Mouse (Mus musculus) bone marrow, adult 2 months (tissue): Measurements from ENCODE around the gene Zdhhc6. TPM values are rescaled to one million over a fixed set of nuclear protein-coding genes. Genes with fewer than 3 reads are reported as not detected.

ENCODE experiments used
- H3K27ac ChIP-seq: fragments of 200-500 bp; 2 replicates; pipeline ENCODE4 v1.5.1; 2012; ENCODE audit warnings: low read depth, mild to moderate bottlenecking, control low read depth, inconsistent platforms, low read length; ENCODE audit not compliant: control insufficient read depth, poor library complexity, insufficient read depth
- H3K4me1 ChIP-seq: fragments of 200-500 bp; 2 replicates; pipeline ENCODE4 v1.6.1; 2011; ENCODE audit warnings: low read length; ENCODE audit not compliant: control insufficient read depth, insufficient read depth
- H3K4me3 ChIP-seq: fragments of 200-500 bp; replicated peaks from 2 replicates; pipeline ENCODE3; 2011; ENCODE audit warnings: mild to moderate bottlenecking, low read depth, low read length, control low read depth; ENCODE audit not compliant: control insufficient read depth
- CTCF ChIP-seq: fragments of 200-500 bp; IDR thresholded peaks from 2 replicates; pipeline ENCODE4 v1.5.1; 2011; ENCODE audit warnings: low read length, control low read depth; ENCODE audit not compliant: control insufficient read depth, insufficient read depth
- POLR2A ChIP-seq: fragments of 200-500 bp; IDR thresholded peaks from 2 replicates; pipeline ENCODE4 v1.6.1; 2011; ENCODE audit warnings: low read depth, mild to moderate bottlenecking, control low read depth, low read length, borderline replicate concordance; ENCODE audit not compliant: control insufficient read depth
- WGBS: fragments of 180-500 bp; shearing (Covaris S2); methylation state at CpG from one replicate; pipeline ENCODE4 v1.1.7; 2018; 5-methylcytosine and 5-hydroxymethylcytosine counted together
- polyA plus RNA-seq: library from polyadenylated mRNA; stranded (reverse); fragments of >200 nt; gene quantifications from 2 replicates; pipeline ENCODE4 v1.2.4, GENCODE M21; 2011; ENCODE audit warnings: low replicate concordance; ENCODE audit not compliant: missing spikeins, insufficient read depth, insufficient read length

Zdhhc6 gene
- polyA plus RNA-seq, 1 experiment: 19.6 TPM

DNA sequence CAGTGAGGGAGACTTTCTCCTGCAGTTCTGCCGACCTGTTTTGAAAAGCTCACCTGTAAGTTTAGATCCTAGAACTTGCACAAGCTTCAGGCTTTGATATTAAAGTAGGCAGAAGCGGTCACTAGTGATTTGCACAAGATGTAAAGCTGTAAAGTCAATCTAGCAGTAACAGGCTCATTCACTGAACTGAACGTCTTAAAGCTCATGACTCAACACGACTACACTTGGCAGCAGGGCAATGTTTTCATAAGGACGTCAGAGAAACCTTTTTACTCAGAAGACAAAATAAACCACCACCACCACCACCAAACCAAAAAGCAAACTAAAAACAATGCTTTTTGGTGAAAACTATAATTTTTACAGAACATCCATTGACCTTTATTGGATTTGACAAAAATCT, 17.9 kb downstream of the Zdhhc6 start:
- no peak overlapping the region for H3K4me3 ChIP-seq
- H3K27ac ChIP-seq: no peak overlapping the region
- no peak for TF ChIP-seq CTCF
- no peak for TF ChIP-seq POLR2A
- whole genome bisulfite sequencing: 77% methylated on average over 5 of the region's 5 CpGs
- no peaks in the 10 kb centered on the region; the same call in 1 of the 2 replicates for H3K4me1 ChIP-seq

DNA sequence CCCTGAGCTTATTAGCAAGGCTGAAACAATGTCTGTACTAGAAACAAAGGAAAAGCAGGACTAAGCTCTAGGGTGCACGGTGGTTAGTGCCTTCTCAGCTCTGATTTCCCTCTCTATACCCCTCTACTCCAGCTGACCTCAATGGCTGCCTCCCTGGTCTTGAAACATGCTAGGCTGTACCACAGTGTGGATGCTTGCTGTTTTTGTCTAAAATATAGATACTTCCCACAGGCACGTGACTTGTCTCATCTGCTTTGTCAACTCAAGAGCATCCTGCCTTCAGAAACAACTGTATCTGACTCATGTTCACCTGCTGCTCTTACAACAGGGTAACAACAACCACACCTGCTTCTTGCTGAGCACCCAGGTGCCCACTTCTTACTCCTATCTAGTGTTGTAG, 18.3 kb downstream of the Zdhhc6 start:
- H3K27ac ChIP-seq: no peak overlapping the region
- WGBS: 90% methylated on average over 2 of the region's 2 CpGs

DNA sequence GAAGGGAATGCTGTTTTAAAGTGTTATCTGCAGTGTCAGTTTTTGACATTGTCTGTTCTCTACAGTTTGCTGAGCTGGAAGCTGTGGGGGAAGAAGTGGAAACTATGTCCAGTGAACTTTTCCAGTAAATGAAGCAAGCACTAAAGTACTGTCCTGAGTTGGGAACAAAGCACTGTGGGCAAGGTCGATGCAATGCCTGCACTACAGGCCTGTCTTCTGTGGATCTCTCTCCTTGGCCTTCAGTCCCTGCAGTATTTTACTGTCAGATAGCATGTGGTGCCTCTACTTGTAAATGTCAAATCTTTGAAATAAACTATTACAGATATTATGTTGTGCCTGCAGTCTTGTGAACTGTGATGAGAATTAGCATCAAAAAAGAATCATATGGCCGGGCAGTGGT, 19.5 kb downstream of the Zdhhc6 start:
- no peaks in the 10 kb centered on the region; the same call in 1 of the 2 replicates for H3K4me1 ChIP-seq
- H3K4me3 ChIP-seq: no peak overlapping the region
- WGBS: 83% methylated on average over 2 of the region's 2 CpGs
- TF ChIP-seq CTCF: no peak
- TF ChIP-seq POLR2A: no peak
- no peak overlapping the region for H3K27ac ChIP-seq

More for the DNA sequence above, 18.3 kb downstream of the Zdhhc6 start:
- TF ChIP-seq CTCF (no peak), POLR2A (no peak)
- H3K4me1 ChIP-seq: no peaks in the 10 kb centered on the region; the same call in 1 of the 2 replicates
- no peak overlapping the region for H3K4me3 ChIP-seq

DNA sequence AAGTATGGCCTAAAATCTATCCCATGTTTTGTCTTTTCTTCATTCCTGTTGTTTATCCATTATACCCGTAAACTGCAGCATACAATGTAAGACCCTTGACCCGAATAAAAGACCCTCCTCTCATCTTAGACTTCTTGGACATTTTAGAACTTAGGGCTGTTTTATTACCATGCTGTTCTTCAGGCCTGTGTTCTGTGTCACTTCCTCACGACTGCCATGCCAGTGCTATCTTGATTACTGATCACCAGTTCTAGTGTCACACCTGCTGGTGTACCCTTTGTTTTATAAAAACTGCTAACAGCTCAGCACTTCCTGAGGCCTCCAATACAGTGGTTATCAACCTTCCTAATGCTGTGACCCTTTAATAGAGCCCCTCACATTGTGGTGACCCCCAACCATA, 20.3 kb downstream of the Zdhhc6 start:
- WGBS: 67% methylated on average over 3 of the region's 3 CpGs
- Histone ChIP-seq H3K4me1 (no peaks in the 10 kb centered on the region; the same call in 1 of the 2 replicates), H3K27ac (no peak overlapping the region), H3K4me3 (no peak overlapping the region)
- TF ChIP-seq CTCF (no peak), POLR2A (no peak)

DNA sequence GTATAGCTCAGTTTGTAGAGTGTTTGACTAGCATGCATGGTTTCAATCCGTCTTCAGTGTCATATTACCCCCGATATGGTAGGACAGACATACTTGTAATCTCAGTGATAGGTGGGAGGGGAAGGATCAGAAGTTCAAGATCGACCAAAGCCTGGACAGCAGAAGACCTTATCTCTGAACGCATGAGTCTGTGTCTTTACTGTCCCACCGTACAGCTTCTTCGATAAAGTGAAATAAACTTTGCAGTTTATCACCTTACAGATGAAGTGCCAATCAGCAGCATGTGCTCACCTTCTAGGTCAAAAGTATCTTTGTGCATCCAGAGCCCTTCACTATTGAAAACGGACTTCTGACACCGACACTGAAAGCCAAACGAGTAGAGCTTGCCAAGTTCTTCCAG, 20.8 kb downstream of the Zdhhc6 start:
- no peak overlapping the region for H3K4me3 ChIP-seq
- WGBS: 61% methylated on average over 9 of the region's 9 CpGs
- no peaks in the 10 kb centered on the region; the same call in 1 of the 2 replicates for H3K4me1 ChIP-seq
- no peak for TF ChIP-seq CTCF
- TF ChIP-seq POLR2A: no peak
- no peak overlapping the region for H3K27ac ChIP-seq

DNA sequence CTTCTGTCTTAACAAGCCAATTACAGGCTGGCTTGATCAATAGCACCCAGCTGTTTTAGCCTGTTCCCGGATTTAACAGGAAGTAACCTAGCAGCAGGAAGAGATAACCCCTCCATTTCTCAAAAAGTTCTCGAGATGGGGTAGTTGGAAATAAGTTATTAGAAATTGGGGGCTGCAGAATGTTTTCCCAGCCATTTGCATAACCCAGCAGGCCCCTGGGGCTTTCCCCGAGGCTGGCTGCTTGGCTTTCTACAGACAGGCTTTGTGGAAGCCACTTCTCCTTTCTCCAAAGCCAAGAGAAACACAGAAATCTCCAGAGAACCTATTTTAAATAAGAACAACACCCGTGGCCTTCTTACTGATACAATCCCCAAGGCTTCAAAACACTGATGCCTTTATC, 22.7 kb downstream of the Zdhhc6 start:
- TF ChIP-seq POLR2A: no peak
- no peak for TF ChIP-seq CTCF
- WGBS: 25% methylated on average over 4 of the region's 4 CpGs
- Histone ChIP-seq H3K4me3 (no peak overlapping the region), H3K4me1 (no peaks in the 10 kb centered on the region; the same call in 1 of the 2 replicates), H3K27ac (no peak overlapping the region)

DNA sequence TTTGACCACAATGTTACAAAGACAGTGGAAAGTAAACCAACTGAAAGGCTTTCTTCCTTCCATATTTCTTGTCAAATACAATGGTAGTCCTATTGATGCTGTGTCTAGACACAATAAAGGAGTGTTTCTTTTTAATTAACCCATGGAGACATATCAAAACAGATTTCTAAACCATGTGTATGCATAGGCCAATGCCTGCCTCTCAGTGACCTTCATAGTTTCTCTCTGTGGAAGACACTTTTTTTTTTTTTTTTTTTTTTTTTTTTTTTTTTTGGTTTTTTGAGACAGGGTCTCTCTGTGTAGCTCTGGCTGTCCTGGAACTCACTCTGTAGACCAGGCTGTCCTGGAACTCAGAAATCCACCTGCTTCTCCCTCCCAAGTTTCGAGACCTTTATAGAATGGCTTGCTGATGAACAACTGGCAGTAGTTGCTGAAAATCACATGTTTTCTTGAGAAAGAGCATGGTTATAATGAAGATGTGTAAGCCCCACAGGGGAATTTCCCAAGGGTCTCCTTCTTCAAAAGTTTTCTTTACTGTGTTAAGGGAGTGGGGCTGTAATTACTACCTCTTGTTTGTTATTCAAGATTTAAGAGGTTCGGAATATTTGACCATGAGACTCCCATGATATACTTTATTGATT, 23.5 kb downstream of the Zdhhc6 start:
- no peaks in the 10 kb centered on the region; the same call in 1 of the 2 replicates for H3K4me1 ChIP-seq
- no peak for TF ChIP-seq POLR2A
- TF ChIP-seq CTCF: no peak
- no peak overlapping the region for H3K27ac ChIP-seq
- WGBS: 79% methylated on average over 2 of the region's 2 CpGs
- no peak overlapping the region for H3K4me3 ChIP-seq

DNA sequence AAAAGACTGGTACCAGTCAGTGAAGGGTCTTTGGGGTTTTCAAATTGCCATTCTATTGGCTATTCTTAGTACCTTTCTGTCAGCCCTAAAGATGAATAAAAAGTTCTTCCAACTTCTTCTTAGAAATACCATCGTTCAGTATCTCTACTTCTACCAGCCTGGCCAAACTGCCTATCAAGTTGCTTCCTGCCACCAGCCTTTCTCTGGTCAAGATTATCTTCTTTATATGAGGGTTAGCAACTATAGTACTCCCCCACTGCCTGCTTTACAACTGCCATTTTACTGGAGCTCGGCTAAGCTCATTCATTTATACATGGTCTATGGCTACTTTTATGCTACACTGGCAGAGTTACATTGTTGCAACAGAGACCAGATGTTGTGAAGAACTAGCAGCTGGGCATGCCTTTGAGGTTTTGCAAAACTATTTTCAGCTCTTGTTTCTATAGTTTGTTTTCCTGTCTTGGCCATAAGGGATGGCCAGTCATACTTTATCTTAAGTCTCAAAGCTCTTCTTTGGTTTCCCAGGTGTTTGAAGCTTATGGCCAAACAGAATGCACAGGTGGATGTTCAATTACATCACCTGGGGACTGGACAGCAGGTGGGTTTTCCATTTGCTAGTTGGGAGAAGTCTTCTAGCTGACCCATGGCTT, 25.1 kb downstream of the Zdhhc6 start:
- H3K4me1 ChIP-seq: no peaks in the 10 kb centered on the region; the same call in 1 of the 2 replicates
- WGBS: 53% methylated on average over 2 of the region's 2 CpGs
- no peak for TF ChIP-seq CTCF
- no peak for TF ChIP-seq POLR2A

DNA sequence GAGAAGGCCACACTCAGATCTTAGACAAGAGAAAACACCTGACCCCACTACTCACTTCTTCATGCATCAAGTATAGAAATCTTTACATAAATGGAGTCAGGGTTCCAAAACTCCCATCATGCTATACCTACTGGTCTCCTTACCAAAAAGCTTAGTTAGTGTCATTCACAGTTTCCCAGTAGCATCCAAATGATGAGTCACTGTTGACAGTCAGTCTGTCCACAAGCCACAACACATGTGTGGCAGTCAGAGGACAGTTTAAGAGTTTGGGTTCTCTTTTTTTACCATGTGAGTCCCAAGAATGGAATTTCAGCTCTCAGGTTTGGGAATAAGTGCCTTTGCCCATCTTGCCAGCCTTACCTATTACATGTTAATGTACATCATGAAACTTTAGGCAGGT, 26.9 kb downstream of the Zdhhc6 start:
- TF ChIP-seq POLR2A (no peak), CTCF (no peak)
- H3K4me3 ChIP-seq: no peak overlapping the region
- no peaks in the 10 kb centered on the region for H3K4me1 ChIP-seq
- no peak overlapping the region for H3K27ac ChIP-seq

More for the DNA sequence above, 25.1 kb downstream of the Zdhhc6 start:
- Histone ChIP-seq H3K4me3 (no peak overlapping the region), H3K27ac (no peak overlapping the region)
